Mouse (Mus musculus): ENCODE measurements around the gene Unc93b1. TPM values are rescaled to one million over a fixed set of nuclear protein-coding genes. Genes with fewer than 3 reads are reported as not detected.

Unc93b1 gene
- polyA plus RNA-seq, 1 experiment: 44.9 TPM

DNA sequence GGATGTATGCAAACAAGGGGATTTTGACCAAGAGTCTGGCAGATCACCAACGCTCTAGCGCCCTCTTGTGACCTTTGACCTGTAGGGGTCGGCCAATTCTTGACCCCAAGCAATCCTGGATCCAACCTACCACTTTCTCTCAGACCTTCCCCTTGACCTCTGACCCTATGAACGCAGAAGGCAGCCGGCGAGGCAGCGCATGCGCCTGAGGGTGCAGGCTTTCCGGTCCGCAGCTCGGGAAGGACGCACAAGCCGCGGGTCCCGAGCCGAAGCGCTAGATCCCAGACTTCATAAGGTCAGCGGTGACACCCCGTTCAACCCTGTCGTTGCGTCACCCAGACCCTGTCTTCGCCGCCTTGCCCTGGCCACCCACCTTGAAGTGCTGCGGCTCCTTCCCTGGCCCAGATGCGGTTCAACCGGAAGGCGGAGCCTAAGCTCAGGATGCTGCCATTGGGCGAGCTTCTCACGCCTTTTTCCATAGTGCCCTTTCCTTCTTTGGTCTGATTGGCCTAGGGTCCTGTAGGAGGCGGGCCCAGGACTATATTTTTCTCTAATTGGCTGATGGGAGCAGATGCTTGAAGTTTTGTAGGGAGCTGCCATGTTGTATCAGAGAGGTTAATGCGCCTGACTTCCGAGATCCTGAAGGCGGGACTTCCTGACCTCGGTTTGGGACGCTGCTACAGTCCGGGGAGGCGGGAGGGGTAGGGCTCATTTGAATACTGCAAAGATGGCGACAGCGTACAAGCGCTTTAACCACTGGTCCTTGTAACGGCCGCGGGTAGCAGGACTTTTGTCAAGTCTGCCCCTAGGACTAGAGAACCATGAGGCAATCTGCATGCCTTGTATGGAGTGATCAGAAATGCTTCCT, 22.4 kb upstream of the Unc93b1 start, which contains the start of gene Ndufs8:
Ndufs8 (minus strand) TSS at position 438 of the 868 bp plus-strand sequence.
- peak within 1 kb of the TSS; percentile 78 for H3K4me3 ChIP-seq (ENCODE audit: insufficient read depth, low read length)
- TF ChIP-seq CTCF (IDR thresholded peaks at IDR 0.05; ENCODE audit: borderline replicate concordance, insufficient read depth, low read length): no peak
- TF ChIP-seq POLR2A (IDR thresholded peaks at IDR 0.05; ENCODE audit: low read depth, low read length): peak; percentile 89
- H3K4me1 ChIP-seq (ENCODE audit: control insufficient read depth, insufficient read depth, low read length): peaks cover 2% of the 10 kb centered on the region; the same call in 1 of the 2 replicates
- H3K27ac ChIP-seq (ENCODE audit: insufficient read depth, low read length): peak within 1 kb of the TSS; percentile 51

DNA sequence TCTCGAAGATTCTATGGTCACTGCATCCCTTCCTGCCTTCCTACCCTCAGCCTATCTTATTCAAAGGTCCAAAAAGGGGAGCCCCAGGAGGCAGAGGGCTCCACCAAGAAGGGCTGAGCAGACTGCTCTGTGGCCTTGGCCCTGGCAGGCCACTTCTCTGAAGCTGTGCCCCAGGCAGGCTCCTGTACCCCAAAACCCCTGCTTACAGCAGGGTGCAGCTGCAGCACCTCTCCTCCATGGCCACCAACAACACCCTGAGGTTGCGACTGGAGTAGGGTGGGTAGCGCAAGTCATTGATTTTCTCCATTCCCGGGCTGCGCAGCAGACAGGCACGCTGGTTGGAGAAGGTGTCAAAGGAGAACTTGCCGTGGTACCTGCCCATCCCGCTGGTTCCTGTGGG, 21.3 kb upstream of the Unc93b1 start:
- TF ChIP-seq CTCF (IDR thresholded peaks at IDR 0.05; ENCODE audit: borderline replicate concordance, insufficient read depth, low read length): no peak
- 0 out of 2 replicates have a peak, but pooled peaks have one; percentile 30 for TF ChIP-seq POLR2A (IDR thresholded peaks at IDR 0.05; ENCODE audit: low read depth, low read length)
- Histone ChIP-seq H3K4me1 (ENCODE audit: control insufficient read depth, insufficient read depth, low read length) (peaks cover 2% of the 10 kb centered on the region; the same call in 1 of the 2 replicates), H3K27ac (ENCODE audit: insufficient read depth, low read length) (no peak overlapping the region)

DNA sequence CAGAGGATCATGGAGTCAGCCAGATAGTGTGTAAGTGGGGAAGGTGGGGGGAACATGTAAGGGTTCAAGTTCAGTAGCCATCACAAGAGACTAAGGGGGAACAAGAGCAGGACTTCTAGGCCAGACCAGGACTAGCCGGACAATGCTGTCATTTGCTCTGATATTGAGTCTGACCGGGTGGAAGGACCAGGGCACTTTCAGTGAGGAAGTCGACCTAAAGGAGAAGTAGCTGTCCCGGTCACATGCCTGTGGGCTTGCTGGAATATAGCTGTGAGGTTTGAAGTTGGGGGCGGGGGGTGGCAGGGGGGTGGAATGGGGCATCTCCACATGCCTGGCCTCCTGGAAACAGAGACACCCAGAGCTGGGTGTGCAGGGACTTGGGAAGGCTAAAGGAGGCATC, 20.5 kb upstream of the Unc93b1 start:
- no peak for TF ChIP-seq CTCF (IDR thresholded peaks at IDR 0.05; ENCODE audit: borderline replicate concordance, insufficient read depth, low read length)
- TF ChIP-seq POLR2A (IDR thresholded peaks at IDR 0.05; ENCODE audit: low read depth, low read length): no peak
- peaks cover 2% of the 10 kb centered on the region; the same call in 1 of the 2 replicates for H3K4me1 ChIP-seq (ENCODE audit: control insufficient read depth, insufficient read depth, low read length)

More for the DNA sequence above, 21.3 kb upstream of the Unc93b1 start:
- H3K4me3 ChIP-seq (ENCODE audit: insufficient read depth, low read length): peak overlapping the region; percentile 78

DNA sequence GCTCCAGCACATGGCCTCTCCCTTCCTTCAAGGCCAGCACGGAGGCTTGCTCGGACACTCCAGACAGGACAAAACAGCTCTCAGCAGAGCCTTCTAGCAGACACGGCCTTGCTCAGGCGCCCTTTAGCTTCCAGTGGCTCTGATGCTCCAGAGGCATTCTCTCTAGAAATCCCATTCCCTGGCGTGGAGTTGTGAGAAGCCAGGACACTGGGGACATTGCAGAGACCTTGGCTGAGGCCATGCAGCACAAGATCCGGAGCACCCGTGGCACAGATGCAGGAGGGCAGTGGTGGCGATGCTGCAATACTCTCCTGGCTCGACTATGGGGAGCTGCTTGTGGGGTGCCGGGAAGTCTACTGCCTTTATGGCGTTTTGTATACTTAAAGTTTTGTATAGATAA, 18.3 kb upstream of the Unc93b1 start:
- Histone ChIP-seq H3K4me1 (ENCODE audit: control insufficient read depth, insufficient read depth, low read length) (peaks cover under 1% of the 10 kb centered on the region; the same call in 1 of the 2 replicates), H3K27ac (ENCODE audit: insufficient read depth, low read length) (no peak overlapping the region), H3K4me3 (ENCODE audit: insufficient read depth, low read length) (no peak overlapping the region)
- TF ChIP-seq POLR2A (IDR thresholded peaks at IDR 0.05; ENCODE audit: low read depth, low read length) (no peak), CTCF (IDR thresholded peaks at IDR 0.05; ENCODE audit: borderline replicate concordance, insufficient read depth, low read length) (no peak)

More for the DNA sequence above, 20.5 kb upstream of the Unc93b1 start:
- H3K4me3 ChIP-seq (ENCODE audit: insufficient read depth, low read length): no peak overlapping the region
- no peak overlapping the region for H3K27ac ChIP-seq (ENCODE audit: insufficient read depth, low read length)

DNA sequence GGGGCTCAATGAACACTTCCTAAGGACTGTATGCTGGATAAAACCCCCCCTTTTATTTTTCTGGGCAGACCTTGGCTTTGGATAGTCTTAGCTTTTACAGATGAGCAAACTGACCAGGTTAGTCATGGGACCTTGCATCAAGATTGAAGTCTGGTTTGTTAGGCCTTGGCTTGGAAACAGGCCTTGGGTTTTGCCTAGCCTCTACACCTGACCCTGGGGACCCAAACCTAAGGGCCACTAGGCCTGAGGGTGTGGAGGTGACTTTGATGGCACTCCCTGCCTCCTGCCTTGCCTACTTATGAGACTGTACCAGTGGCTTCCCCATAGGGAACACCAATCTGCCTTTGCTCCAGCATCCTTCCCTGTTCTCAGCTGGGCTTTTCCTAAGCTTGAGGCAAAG, 15.1 kb upstream of the Unc93b1 start:
- no peak for TF ChIP-seq POLR2A (IDR thresholded peaks at IDR 0.05; ENCODE audit: low read depth, low read length)
- no peak for TF ChIP-seq CTCF (IDR thresholded peaks at IDR 0.05; ENCODE audit: borderline replicate concordance, insufficient read depth, low read length)

DNA sequence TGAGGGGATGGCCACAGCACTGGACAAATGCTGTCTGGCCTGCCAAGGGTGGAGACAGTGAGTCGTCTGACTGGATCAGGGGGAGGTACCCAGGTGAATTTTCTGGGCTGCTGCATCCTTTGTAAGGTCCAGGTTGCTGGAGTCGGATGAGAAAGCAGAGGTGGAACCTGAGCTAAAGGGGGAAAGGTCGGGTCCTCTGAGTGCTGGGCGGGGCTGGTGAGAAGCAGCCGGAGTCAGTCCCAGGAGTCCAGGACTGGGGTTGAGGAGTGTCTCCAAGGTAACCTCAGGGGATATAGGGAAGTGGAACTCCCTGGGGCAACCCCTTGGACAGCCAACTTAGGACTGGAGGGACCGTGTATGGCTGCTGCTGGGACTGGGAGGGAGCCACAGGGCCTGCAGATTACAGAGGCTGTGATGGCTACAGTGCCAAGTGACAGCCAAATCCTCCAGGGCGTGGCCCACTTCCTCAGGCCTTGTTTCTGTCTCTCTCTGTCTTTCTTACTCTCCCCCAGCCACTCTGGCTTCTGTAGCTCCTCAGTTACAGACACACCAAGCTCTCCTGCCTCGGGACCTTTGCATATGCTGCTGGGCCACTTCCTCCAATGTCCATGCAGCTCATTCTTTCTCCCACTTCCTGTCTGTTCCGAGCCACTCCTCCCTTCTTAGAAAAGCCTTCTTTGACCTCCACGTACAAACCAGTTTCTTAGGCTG, 12.2 kb upstream of the Unc93b1 start:
- TF ChIP-seq CTCF (IDR thresholded peaks at IDR 0.05; ENCODE audit: borderline replicate concordance, insufficient read depth, low read length): no peak
- no peak for TF ChIP-seq POLR2A (IDR thresholded peaks at IDR 0.05; ENCODE audit: low read depth, low read length)
- H3K4me3 ChIP-seq (ENCODE audit: insufficient read depth, low read length): no peak overlapping the region
- peaks cover 7% of the 10 kb centered on the region; the same call in 1 of the 2 replicates for H3K4me1 ChIP-seq (ENCODE audit: control insufficient read depth, insufficient read depth, low read length)
- H3K27ac ChIP-seq (ENCODE audit: insufficient read depth, low read length): no peak overlapping the region

More for the DNA sequence above, 15.1 kb upstream of the Unc93b1 start:
- H3K4me1 ChIP-seq (ENCODE audit: control insufficient read depth, insufficient read depth, low read length): no peaks in the 10 kb centered on the region
- H3K27ac ChIP-seq (ENCODE audit: insufficient read depth, low read length): no peak overlapping the region
- no peak overlapping the region for H3K4me3 ChIP-seq (ENCODE audit: insufficient read depth, low read length)

DNA sequence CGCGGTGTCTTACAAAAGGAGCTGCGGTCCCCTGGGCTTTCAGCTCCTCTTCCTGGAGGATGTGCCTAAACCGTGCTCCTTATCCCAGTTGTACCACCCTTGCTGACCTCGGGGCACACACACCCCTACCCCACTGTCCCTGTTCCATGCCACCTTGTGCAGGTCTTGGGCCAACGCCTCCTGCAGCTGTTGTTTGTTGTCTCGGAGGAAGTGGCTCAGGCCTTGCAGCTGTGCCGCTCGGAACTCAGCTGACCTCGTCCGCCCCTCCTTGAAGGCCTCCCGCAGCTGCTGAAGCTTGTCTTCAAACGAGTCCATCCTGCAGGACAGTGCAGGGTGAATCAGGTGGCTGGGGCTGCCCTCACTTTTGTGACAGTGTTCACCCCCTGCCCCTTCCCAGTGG, 11.4 kb upstream of the Unc93b1 start:
- TF ChIP-seq CTCF (IDR thresholded peaks at IDR 0.05; ENCODE audit: borderline replicate concordance, insufficient read depth, low read length): no peak
- Histone ChIP-seq H3K27ac (ENCODE audit: insufficient read depth, low read length) (no peak overlapping the region), H3K4me3 (ENCODE audit: insufficient read depth, low read length) (no peak overlapping the region), H3K4me1 (ENCODE audit: control insufficient read depth, insufficient read depth, low read length) (peaks cover 7% of the 10 kb centered on the region; the same call in 1 of the 2 replicates)

DNA sequence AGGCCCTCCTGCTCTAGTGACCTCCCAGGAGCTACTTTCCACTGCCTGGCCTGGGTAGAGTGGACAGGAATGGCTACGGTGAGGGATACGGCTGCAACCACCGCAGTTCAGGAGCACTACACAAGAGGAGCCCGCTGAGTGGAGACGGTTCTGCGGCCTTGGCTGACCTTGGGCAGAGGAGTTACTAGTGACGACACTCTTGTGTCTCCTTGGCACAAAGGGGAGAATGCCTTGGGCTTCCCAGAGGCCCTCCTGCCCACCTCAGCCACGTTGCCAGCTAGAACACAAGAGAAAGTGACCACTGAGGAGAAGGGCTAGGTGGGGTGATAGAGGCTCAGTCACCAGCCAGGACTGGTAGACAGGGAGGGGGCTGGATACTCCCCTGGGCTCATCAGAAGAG, 10.8 kb upstream of the Unc93b1 start:
- no peak overlapping the region for H3K4me3 ChIP-seq (ENCODE audit: insufficient read depth, low read length)
- no peak overlapping the region for H3K27ac ChIP-seq (ENCODE audit: insufficient read depth, low read length)
- H3K4me1 ChIP-seq (ENCODE audit: control insufficient read depth, insufficient read depth, low read length): peaks cover 8% of the 10 kb centered on the region; the same call in 1 of the 2 replicates
- no peak for TF ChIP-seq POLR2A (IDR thresholded peaks at IDR 0.05; ENCODE audit: low read depth, low read length)
- no peak for TF ChIP-seq CTCF (IDR thresholded peaks at IDR 0.05; ENCODE audit: borderline replicate concordance, insufficient read depth, low read length)

DNA sequence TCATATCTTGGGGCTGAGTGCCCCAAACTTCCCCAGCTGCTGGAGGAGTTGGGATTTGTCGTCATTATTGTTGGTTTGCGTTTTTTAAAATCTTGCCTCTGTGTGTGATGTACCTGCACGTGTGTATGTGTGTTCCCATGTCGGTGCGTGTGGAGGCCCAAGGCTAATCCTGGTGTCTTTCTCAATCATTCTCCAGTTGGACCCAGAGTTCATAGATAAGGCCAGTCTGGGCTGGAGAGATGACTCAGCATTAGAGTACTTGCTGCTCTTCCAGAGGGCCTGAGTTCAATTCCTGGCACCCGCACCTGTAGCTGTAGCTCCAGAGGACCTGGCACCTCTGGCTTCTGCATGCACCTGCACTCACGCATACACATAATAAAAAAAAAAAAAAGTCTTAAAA, 10.1 kb upstream of the Unc93b1 start:
- Histone ChIP-seq H3K27ac (ENCODE audit: insufficient read depth, low read length) (no peak overlapping the region), H3K4me1 (ENCODE audit: control insufficient read depth, insufficient read depth, low read length) (peaks cover 14% of the 10 kb centered on the region), H3K4me3 (ENCODE audit: insufficient read depth, low read length) (no peak overlapping the region)
- TF ChIP-seq CTCF (IDR thresholded peaks at IDR 0.05; ENCODE audit: borderline replicate concordance, insufficient read depth, low read length) (no peak), POLR2A (IDR thresholded peaks at IDR 0.05; ENCODE audit: low read depth, low read length) (no peak)
